Mouse (Mus musculus) telencephalon, adult 2 months (tissue): ENCODE data around the gene Actr5.

Source experiments
- DNase-seq: peaks from one replicate; pipeline ENCODE4 v3.0.0-alpha.2; 2011; ENCODE audit warnings: low read depth, low spot score

Gene Actr5

GRCm38 (mm10) chr2:158613541-158614417, 10.9 kb upstream of the Actr5 start:
- no peak for DNase-seq

- DNase-seq, result no peak
Measured at GRCm38 (mm10) chr2:158614418-158614955, 10.2 kb upstream of the Actr5 start.

GRCm38 (mm10) chr2:158615161-158615680, 9.5 kb upstream of the Actr5 start:
- no peak for DNase-seq

GRCm38 (mm10) chr2:158615702-158616101, 9.0 kb upstream of the Actr5 start:
- no peak for DNase-seq

- no peak for DNase-seq
Measured at GRCm38 (mm10) chr2:158616296-158616695, 8.4 kb upstream of the Actr5 start.

- no peak for DNase-seq
Measured at GRCm38 (mm10) chr2:158616790-158617189, 7.9 kb upstream of the Actr5 start.

- no peak for DNase-seq
Measured at GRCm38 (mm10) chr2:158625231-158625630, 543 bp downstream of the Actr5 start.

GRCm38 (mm10) chr2:158625697-158626096, 1.0 kb downstream of the Actr5 start:
- no peak for DNase-seq

GRCm38 (mm10) chr2:158628858-158629257, 4.2 kb downstream of the Actr5 start:
- DNase-seq, result no peak

GRCm38 (mm10) chr2:158629414-158629813, 4.7 kb downstream of the Actr5 start:
- no peak for DNase-seq

- DNase-seq, result no peak
Measured at GRCm38 (mm10) chr2:158631873-158632272, 7.2 kb downstream of the Actr5 start.

- no peak for DNase-seq
Measured at GRCm38 (mm10) chr2:158641869-158642268, 17.2 kb downstream of the Actr5 start.

GRCm38 (mm10) chr2:158642587-158642986, 17.9 kb downstream of the Actr5 start:
- no peak for DNase-seq

GRCm38 (mm10) chr2:158643791-158644190, 19.1 kb downstream of the Actr5 start:
- peak; percentile 83 for DNase-seq

GRCm38 (mm10) chr2:158651159-158651908, 26.6 kb downstream of the Actr5 start:
- no peak for DNase-seq

- DNase-seq, result peak; percentile 81
Measured at GRCm38 (mm10) chr2:158652985-158653384, 28.3 kb downstream of the Actr5 start.

- no peak for DNase-seq
Measured at GRCm38 (mm10) chr2:158654717-158655116, 30.0 kb downstream of the Actr5 start.

- DNase-seq, result no peak
Measured at GRCm38 (mm10) chr2:158655806-158656205, 31.1 kb downstream of the Actr5 start.

GRCm38 (mm10) chr2:158658822-158659221, 34.1 kb downstream of the Actr5 start:
- no peak for DNase-seq

GRCm38 (mm10) chr2:158659346-158659745, 34.7 kb downstream of the Actr5 start:
- no peak for DNase-seq

- no peak for DNase-seq
Measured at GRCm38 (mm10) chr2:158665098-158665497, 40.4 kb downstream of the Actr5 start, which contains the start of gene Ppp1r16b. Gene Ppp1r16b (plus strand): TSS chr2:158665398.
